In genomic region chrX:96020407-96020806, GRCm38 (mm10) we compare ENCODE assay signal across 20 mouse cellular contexts.
DNase-seq lines count a peak whose midpoint lies in the region; ATAC-seq lines count a peak whose summit lies in the region.
"Had no signal": no experiment of that assay in that cellular context is flagged by ENCODE, and none has a peak within 500 bp of the region (broad histone marks: within the 10 kb centered on the region; RNA-seq: fewer than 3 reads in every experiment).

No protein-coding gene starts in this region.

- H3K9ac ChIP-seq in hindbrain, embryonic 12.5 days, result no peak overlapping the region
- H3K9ac ChIP-seq: hindbrain, embryonic 13.5 days; intestine, embryonic 15.5 days; lung, embryonic 14.5 days; neural tube, embryonic 12.5 days; stomach, embryonic 15.5 days had no signal

- no peaks in the 10 kb centered on the region for H3K9me3 ChIP-seq in hindbrain, embryonic 12.5 days (replicated peaks)
- H3K9me3 ChIP-seq: heart, embryonic 10.5 days; hindbrain, embryonic 13.5 days; intestine, embryonic 15.5 days; neural tube, embryonic 12.5 days; stomach, embryonic 15.5 days had no signal

- no peaks in the 10 kb centered on the region for H3K36me3 ChIP-seq in hindbrain, embryonic 12.5 days
- H3K36me3 ChIP-seq: heart, embryonic 10.5 days; hindbrain, embryonic 13.5 days; intestine, embryonic 15.5 days; neural tube, embryonic 12.5 days; stomach, embryonic 15.5 days had no signal

- WGBS in hindbrain, embryonic 12.5 days, result 75% methylated on average over 3 of the region's 3 CpGs

- DNase-seq in 3T3-L1 (ENCODE audit: low read depth, low spot score), result peak; percentile 54
- DNase-seq in CD4-positive helper T cell, adult 2 months (ENCODE audit: low read depth, low spot score), result peak; percentile 33
- DNase-seq in T-cell, adult 2 months (ENCODE audit: low spot score), result peak; percentile 20
- DNase-seq in naive thymus-derived CD4-positive, alpha-beta T cell, adult 2 months (ENCODE audit: low read depth), result peak; percentile 29
- DNase-seq in layer of hippocampus, postnatal 14 days (ENCODE audit: low spot score in 2 of 2), result no peak
- no peak for DNase-seq in lung, postnatal 10 days
- DNase-seq: cerebellum, adult 8-10 months; kidney, postnatal 36 days; layer of hippocampus, adult 9-11 months; lung, embryonic 14.5 days; lung, postnatal 4 days; thymus, adult 18-20 months had no signal

- H3K4me1 ChIP-seq in hindbrain, embryonic 12.5 days, result no peaks in the 10 kb centered on the region
- H3K4me1 ChIP-seq: heart, embryonic 10.5 days; hindbrain, embryonic 13.5 days; intestine, embryonic 15.5 days; neural tube, embryonic 12.5 days; stomach, embryonic 15.5 days had no signal

- H3K27me3 ChIP-seq in hindbrain, embryonic 12.5 days, result peaks cover 3% of the 10 kb centered on the region; the same call in 1 of the 2 replicates
- H3K27me3 ChIP-seq: hindbrain, embryonic 13.5 days; intestine, embryonic 15.5 days; neural tube, embryonic 12.5 days; stomach, embryonic 15.5 days had no signal

- no peak for ATAC-seq in hindbrain, embryonic 12.5 days (ENCODE audit: low FRiP score)
- ATAC-seq: forebrain, embryonic 14.5 days; intestine, embryonic 15.5 days had no signal

- no peak overlapping the region for H3K4me3 ChIP-seq in hindbrain, embryonic 12.5 days
- H3K4me3 ChIP-seq: heart, embryonic 10.5 days; hindbrain, embryonic 13.5 days; intestine, embryonic 15.5 days; neural tube, embryonic 12.5 days; stomach, embryonic 15.5 days had no signal

- H3K27ac ChIP-seq in hindbrain, embryonic 12.5 days, result no peak overlapping the region
- H3K27ac ChIP-seq: heart, embryonic 10.5 days; hindbrain, embryonic 13.5 days; intestine, embryonic 15.5 days; neural tube, embryonic 12.5 days; stomach, embryonic 15.5 days had no signal

- H3K4me2 ChIP-seq in hindbrain, embryonic 12.5 days (replicated peaks), result no peak overlapping the region
- H3K4me2 ChIP-seq: hindbrain, embryonic 13.5 days; intestine, embryonic 15.5 days; liver, embryonic 11.5 days; lung, embryonic 14.5 days; neural tube, embryonic 12.5 days; stomach, embryonic 15.5 days had no signal

Comparison
In these comparisons a context has a peak if more than half of its experiments do, and no peak if none do; other contexts are left out.
1. DNase-seq: peak in 3T3-L1 (single experiment), CD4-positive helper T cell, adult 2 months (single experiment), T-cell, adult 2 months (single experiment) and naive thymus-derived CD4-positive, alpha-beta T cell, adult 2 months (single experiment); none in layer of hippocampus, postnatal 14 days (0 of 2) and lung, postnatal 10 days (single experiment).